Mouse (Mus musculus) heart, embryonic 16.5 days (tissue): ENCODE results near the gene Rbbp8nl. TPM values are rescaled to one million over a fixed set of nuclear protein-coding genes. Genes with fewer than 3 reads are reported as not detected.

ENCODE experiments used
- ATAC-seq: fragments of 200-750 bp; cut with Nextera tagmentation; replicated peaks from 2 replicates; pipeline ENCODE4 v1.8.0; 2017; ENCODE audit warnings: moderate number of reproducible peaks; ENCODE audit not compliant: insufficient read depth, low FRiP score; ENCODE audit errors: extremely low read depth
- H3K27ac ChIP-seq: fragments of 300-500 bp; sonication (generic); 2 replicates; pipeline ENCODE4 v1.5.1; 2014; ENCODE audit warnings: mild to moderate bottlenecking, low read length, control low read depth, moderate library complexity
- H3K27me3 ChIP-seq: fragments of 300-500 bp; sonication (generic); 2 replicates; pipeline ENCODE4 v1.6.1; 2014; ENCODE audit warnings: low read length, mixed read lengths; ENCODE audit not compliant: control insufficient read depth, insufficient read depth
- H3K36me3 ChIP-seq: fragments of 300-500 bp; sonication (generic); 2 replicates; pipeline ENCODE4 v1.6.1; 2014; ENCODE audit not compliant: control insufficient read depth, insufficient read depth
- H3K4me1 ChIP-seq: fragments of 300-500 bp; sonication (generic); 2 replicates; pipeline ENCODE4 v1.6.1; 2014; ENCODE audit warnings: low read length, mixed read lengths; ENCODE audit not compliant: control insufficient read depth, insufficient read depth
- H3K4me2 ChIP-seq: fragments of 300-500 bp; sonication (generic); 2 replicates; pipeline ENCODE4 v1.6.1; 2014; ENCODE audit warnings: low read depth, mild to moderate bottlenecking, control low read depth, low read length
- H3K4me3 ChIP-seq: fragments of 300-500 bp; sonication (generic); 2 replicates; pipeline ENCODE4 v1.5.1; 2014; ENCODE audit warnings: mild to moderate bottlenecking, control low read depth, low read length
- H3K9ac ChIP-seq: fragments of 300-500 bp; sonication (generic); 2 replicates; pipeline ENCODE4 v1.6.1; 2014; ENCODE audit warnings: low read length, control low read depth
- H3K9me3 ChIP-seq: fragments of 300-500 bp; sonication (generic); replicated peaks from 2 replicates; pipeline ENCODE4 v1.6.1; 2016; ENCODE audit warnings: low read length; ENCODE audit not compliant: control insufficient read depth
- WGBS: fragments of 180-500 bp; shearing (Covaris S2); extraction: QIAGEN DNeasy Blood & Tissue Kit; methylation state at CpG from one replicate; pipeline ENCODE4 v1.1.7; 2014; 5-methylcytosine and 5-hydroxymethylcytosine counted together
- microRNA-seq: library from miRNA; unstranded; fragments of <30 nt; microRNA quantifications from one replicate; pipeline ENCODE4, GENCODE M21; 2017
- polyA plus RNA-seq: library from polyadenylated mRNA; unstranded; fragments of >200 nt; fragmentation: Nextera tagmentation; extraction: Ambion mirVana; gene quantifications from 2 replicates; pipeline ENCODE4 v1.2.1, GENCODE M21; 2015

The Rbbp8nl gene
- polyA plus RNA-seq, 1 experiment from 2014 or later = 0.05 TPM

- Histone ChIP-seq H3K27me3 (no peaks in the 10 kb centered on the region), H3K4me2 (no peak overlapping the region), H3K9ac (0 out of 2 replicates have a peak overlapping the region, but pooled peaks have one; percentile 4), H3K4me3 (no peak overlapping the region), H3K36me3 (no peaks in the 10 kb centered on the region), H3K27ac (peak overlapping the region; percentile 47), H3K4me1 (peaks cover 60% of the 10 kb centered on the region), H3K9me3 (no peaks in the 10 kb centered on the region)
- WGBS = 37% methylated on average over 4 of the region's 4 CpGs
- no peak for ATAC-seq
Observed at GRCm38 (mm10) chr2:180230482-180230881, 59.2 kb downstream of the Rbbp8nl start.

- Histone ChIP-seq H3K36me3 (no peaks in the 10 kb centered on the region), H3K4me1 (peaks cover 53% of the 10 kb centered on the region), H3K27ac (no peak overlapping the region), H3K4me3 (no peak overlapping the region), H3K27me3 (no peaks in the 10 kb centered on the region), H3K9ac (no peak overlapping the region), H3K9me3 (no peaks in the 10 kb centered on the region), H3K4me2 (no peak overlapping the region)
- WGBS = 77% methylated on average over 3 of the region's 3 CpGs
- ATAC-seq = no peak
Observed at GRCm38 (mm10) chr2:180229129-180229528, 60.5 kb downstream of the Rbbp8nl start.

- H3K27ac ChIP-seq = peak overlapping the region; percentile 54
- WGBS = 25% methylated on average over 7 of the region's 7 CpGs
- no peaks in the 10 kb centered on the region for H3K27me3 ChIP-seq
- H3K36me3 ChIP-seq = no peaks in the 10 kb centered on the region
- H3K4me2 ChIP-seq = no peak overlapping the region
- no peaks in the 10 kb centered on the region for H3K9me3 ChIP-seq
- H3K9ac ChIP-seq = peak overlapping the region; percentile 8; the same call in 1 of the 2 replicates
- no peak for ATAC-seq
- H3K4me3 ChIP-seq = no peak overlapping the region
- peaks cover 52% of the 10 kb centered on the region for H3K4me1 ChIP-seq
Observed at GRCm38 (mm10) chr2:180228592-180228991, 61.1 kb downstream of the Rbbp8nl start.

- Histone ChIP-seq H3K4me3 (no peak overlapping the region), H3K9ac (peak overlapping the region; percentile 61), H3K4me2 (peak overlapping the region; percentile 53; the same call in 1 of the 2 replicates), H3K36me3 (no peaks in the 10 kb centered on the region), H3K27me3 (no peaks in the 10 kb centered on the region), H3K4me1 (peaks cover 48% of the 10 kb centered on the region), H3K9me3 (no peaks in the 10 kb centered on the region), H3K27ac (peak overlapping the region; percentile 54)
- 34% methylated on average over 6 of the region's 6 CpGs for WGBS
- no peak for ATAC-seq
Observed at GRCm38 (mm10) chr2:180228060-180228458, 61.6 kb downstream of the Rbbp8nl start.

Small RNA genes lying within 50 kb of the gene (microRNA-seq; reads per million reads assigned to microRNA genes)
- 0.98 reads per million for gene Mir3091

Other genes with a start within 250 kb of the Rbbp8nl start
- 389 and 421 TPM in 2 replicates for gene Psma7, start 247.4 kb downstream of the Rbbp8nl start, polyA plus RNA-seq
- gene Ss18l1, start 247.4 kb downstream of the Rbbp8nl start, polyA plus RNA-seq = 3.2 and 3.5 TPM in 2 replicates
- 30.2 and 30.8 TPM in 2 replicates for gene Mtg2, start 219.3 kb downstream of the Rbbp8nl start, polyA plus RNA-seq
- gene Hrh3, start 185.4 kb downstream of the Rbbp8nl start, polyA plus RNA-seq = 0.20 TPM in 1 of 2 replicates, not detected in the other
- 35.0 TPM in 2 replicates for gene Osbpl2, start 170.6 kb downstream of the Rbbp8nl start, polyA plus RNA-seq
- gene Adrm1, start 118.4 kb downstream of the Rbbp8nl start, polyA plus RNA-seq = 133 and 148 TPM in 2 replicates
- gene Lama5, start 64.0 kb downstream of the Rbbp8nl start, polyA plus RNA-seq = 17.7 and 32.1 TPM in 2 replicates
- gene Rps21, start 32.5 kb downstream of the Rbbp8nl start, polyA plus RNA-seq = 208 and 247 TPM in 2 replicates
- 6.1 and 9.9 TPM in 2 replicates for gene Cables2, start 16.4 kb downstream of the Rbbp8nl start, polyA plus RNA-seq
- gene Gata5, start 44.8 kb upstream of the Rbbp8nl start, polyA plus RNA-seq = 3.9 and 5.7 TPM in 2 replicates
- gene Slco4a1, start 166.4 kb upstream of the Rbbp8nl start, polyA plus RNA-seq = 0.84 and 2.1 TPM in 2 replicates
- 1.9 and 2.0 TPM in 2 replicates for gene Ntsr1, start 210.1 kb upstream of the Rbbp8nl start, polyA plus RNA-seq